Mouse (Mus musculus) forebrain, embryonic 15.5 days (tissue): Measurements from ENCODE around the gene Tstd2. TPM values are rescaled to one million over a fixed set of nuclear protein-coding genes. Genes with fewer than 3 reads are reported as not detected.

Experiments used
- ATAC-seq: fragments of 200-750 bp; cut with Nextera tagmentation; replicated peaks from 2 replicates; pipeline ENCODE4 v1.8.0; 2017; ENCODE audit warnings: mild to moderate bottlenecking, moderate TSS enrichment, moderate library complexity
- H3K27ac ChIP-seq: fragments of 300-500 bp; sonication (generic); replicated peaks from 2 replicates; pipeline ENCODE4 v1.5.1; 2015; ENCODE audit warnings: mild to moderate bottlenecking, inconsistent platforms
- H3K27me3 ChIP-seq: fragments of 300-500 bp; sonication (generic); 2 replicates; pipeline ENCODE4 v1.6.1; 2015; ENCODE audit warnings: inconsistent platforms
- H3K36me3 ChIP-seq: fragments of 300-500 bp; sonication (generic); 2 replicates; pipeline ENCODE4 v1.6.1; 2015; ENCODE audit warnings: mild to moderate bottlenecking, inconsistent platforms
- H3K4me1 ChIP-seq: fragments of 300-500 bp; sonication (generic); 2 replicates; pipeline ENCODE4 v1.6.1; 2015; ENCODE audit warnings: inconsistent platforms
- H3K4me2 ChIP-seq: fragments of 300-500 bp; sonication (generic); replicated peaks from 2 replicates; pipeline ENCODE4 v1.6.1; 2015; ENCODE audit warnings: mild to moderate bottlenecking, inconsistent platforms
- H3K4me3 ChIP-seq: fragments of 300-500 bp; sonication (generic); 2 replicates; pipeline ENCODE4 v1.5.1; 2015; ENCODE audit warnings: mild to moderate bottlenecking, inconsistent platforms
- H3K9ac ChIP-seq: fragments of 300-500 bp; sonication (generic); replicated peaks from 2 replicates; pipeline ENCODE4 v1.6.1; 2015; ENCODE audit warnings: mild to moderate bottlenecking, inconsistent platforms
- H3K9me3 ChIP-seq: fragments of 300-500 bp; sonication (generic); 2 replicates; pipeline ENCODE4 v1.6.1; 2016; ENCODE audit warnings: inconsistent platforms
- WGBS: fragments of 180-500 bp; shearing (Covaris S2); methylation state at CpG from one replicate; pipeline ENCODE4 v1.1.7; 2015; ENCODE audit warnings: mixed read lengths; 5-methylcytosine and 5-hydroxymethylcytosine counted together
- polyA plus RNA-seq: library from polyadenylated mRNA; unstranded; fragments of >200 nt; fragmentation: Nextera tagmentation; extraction: Ambion mirVana; gene quantifications from 2 replicates; pipeline ENCODE4 v1.2.1, GENCODE M21; 2015

Gene Tstd2
- polyA plus RNA-seq, 1 experiment from 2014 or later, result 36.8 TPM

DNA sequence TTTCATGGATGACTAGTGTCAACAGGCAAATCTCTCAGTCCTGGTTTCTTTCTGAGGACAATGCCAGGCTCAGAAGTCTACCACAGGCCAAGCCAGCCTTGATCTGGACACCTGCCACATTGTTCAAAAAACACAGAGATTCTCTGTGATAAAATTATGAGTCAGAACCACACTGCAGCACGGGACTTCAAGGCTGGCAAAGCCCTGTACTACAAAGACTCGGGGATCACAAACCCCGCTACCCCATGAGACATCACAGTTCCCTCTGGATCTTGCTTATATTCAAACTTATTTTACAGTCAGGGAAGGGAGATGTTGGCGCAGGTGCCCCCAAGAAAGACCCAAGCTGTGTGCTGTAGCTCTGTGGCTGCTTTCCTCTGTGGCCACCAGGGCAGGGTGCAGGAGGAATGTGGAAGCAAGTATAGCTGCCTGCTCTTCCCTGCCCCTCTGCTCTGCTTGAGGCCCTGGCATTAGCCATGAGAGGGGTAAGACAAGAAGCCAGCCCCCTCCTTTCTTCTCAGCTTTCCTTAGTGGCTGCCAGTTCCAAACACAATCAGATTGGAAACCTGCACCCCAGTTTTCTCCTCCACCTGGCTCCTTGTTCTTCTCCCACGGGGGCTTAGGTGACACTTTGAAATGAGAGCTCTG, 45.9 kb downstream of the Tstd2 start:
- Histone ChIP-seq H3K27ac (no peak overlapping the region), H3K4me3 (no peak overlapping the region), H3K27me3 (no peaks in the 10 kb centered on the region), H3K9ac (no peak overlapping the region), H3K4me1 (peaks cover 8% of the 10 kb centered on the region), H3K9me3 (no peaks in the 10 kb centered on the region), H3K36me3 (no peaks in the 10 kb centered on the region), H3K4me2 (no peak overlapping the region)
- no peak for ATAC-seq
- WGBS, result 82% methylated on average over 5 of the region's 5 CpGs

DNA sequence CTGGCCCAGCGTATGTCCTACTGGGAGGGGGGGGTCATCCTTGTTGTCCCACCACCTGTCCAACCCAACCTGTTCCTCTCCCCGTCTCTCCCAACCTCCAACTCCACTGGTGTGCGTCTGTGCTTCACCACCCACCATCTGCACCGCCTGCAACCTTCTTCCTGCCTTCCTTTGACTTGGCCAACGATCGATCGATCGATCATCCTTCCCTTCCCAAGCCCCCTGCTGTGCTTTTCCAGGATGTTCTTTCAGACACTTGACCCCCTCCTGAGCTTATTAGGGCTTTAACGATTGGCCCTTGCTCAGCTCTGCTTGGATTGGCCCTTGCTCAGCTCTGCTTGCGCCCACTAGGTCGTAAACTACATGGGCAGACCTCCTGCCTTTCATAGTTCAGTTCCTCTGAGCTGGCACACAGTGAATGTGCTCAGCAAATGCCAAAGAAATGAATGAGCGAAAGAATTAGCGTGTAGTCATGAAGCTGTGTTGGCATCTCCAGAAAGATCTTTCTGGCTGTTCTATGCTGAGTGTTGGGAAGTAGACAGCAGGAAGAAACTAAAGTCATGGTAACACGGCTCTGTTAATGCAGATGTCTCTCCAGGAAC, 48.9 kb downstream of the Tstd2 start:
- Histone ChIP-seq H3K27ac (peak overlapping the region; percentile 48; the same call in 1 of the 2 replicates), H3K4me1 (no peaks in the 10 kb centered on the region)
- 64% methylated on average over 14 of the region's 14 CpGs for WGBS

DNA sequence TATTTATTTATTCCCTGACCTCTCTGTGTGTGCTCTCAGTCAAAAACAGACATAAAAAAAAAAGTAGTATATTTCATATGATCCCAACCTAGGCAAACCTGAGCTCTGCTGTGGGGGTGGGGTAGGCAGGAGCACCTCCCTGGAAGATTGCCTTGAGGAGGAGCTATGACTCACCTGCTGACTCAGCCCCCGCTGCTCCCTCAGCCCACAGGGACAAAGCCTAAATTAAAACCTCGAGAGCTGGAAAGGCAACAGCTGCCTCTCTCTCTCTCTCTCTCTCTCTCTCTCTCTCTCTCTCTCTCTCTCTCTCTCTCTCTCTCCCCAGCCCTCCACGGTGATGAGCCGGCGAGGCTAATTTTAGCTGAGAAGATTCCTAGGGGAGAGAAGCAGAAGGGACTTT, 50.6 kb downstream of the Tstd2 start:
- H3K27ac ChIP-seq, result no peak overlapping the region
- no peaks in the 10 kb centered on the region for H3K27me3 ChIP-seq
- ATAC-seq, result no peak
- no peaks in the 10 kb centered on the region for H3K36me3 ChIP-seq
- H3K4me2 ChIP-seq, result no peak overlapping the region
- no peak overlapping the region for H3K4me3 ChIP-seq
- H3K9me3 ChIP-seq, result no peaks in the 10 kb centered on the region
- no peaks in the 10 kb centered on the region for H3K4me1 ChIP-seq
- WGBS, result 61% methylated on average over 5 of the region's 5 CpGs
- no peak overlapping the region for H3K9ac ChIP-seq

More for the DNA sequence above, 48.9 kb downstream of the Tstd2 start:
- no peak overlapping the region for H3K4me2 ChIP-seq
- no peak for ATAC-seq
- H3K9ac ChIP-seq, result no peak overlapping the region
- no peaks in the 10 kb centered on the region for H3K27me3 ChIP-seq
- H3K4me3 ChIP-seq, result no peak overlapping the region
- H3K9me3 ChIP-seq, result no peaks in the 10 kb centered on the region
- no peaks in the 10 kb centered on the region for H3K36me3 ChIP-seq

DNA sequence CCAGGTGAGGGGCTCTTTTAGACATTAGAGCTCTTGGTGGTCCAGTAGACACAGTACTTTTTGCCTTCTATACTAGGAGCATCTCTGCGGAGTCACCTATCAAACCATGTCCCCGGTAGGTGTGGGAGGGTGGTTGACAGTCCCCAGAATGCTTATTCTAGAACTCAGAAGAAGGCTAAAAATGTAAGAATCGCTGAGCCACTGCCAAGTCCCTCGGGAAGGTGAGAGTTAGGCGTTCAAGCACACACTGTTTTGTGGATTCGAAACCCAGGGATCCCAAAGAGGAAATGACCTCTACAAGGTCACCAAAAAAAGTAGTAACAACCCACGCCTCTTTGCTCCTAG, 51.1 kb downstream of the Tstd2 start:
- WGBS, result 89% methylated on average over 7 of the region's 7 CpGs
- no peak overlapping the region for H3K4me2 ChIP-seq
- H3K4me3 ChIP-seq, result no peak overlapping the region
- no peaks in the 10 kb centered on the region for H3K36me3 ChIP-seq
- no peaks in the 10 kb centered on the region for H3K27me3 ChIP-seq
- no peaks in the 10 kb centered on the region for H3K9me3 ChIP-seq
- no peak overlapping the region for H3K9ac ChIP-seq
- H3K4me1 ChIP-seq, result no peaks in the 10 kb centered on the region
- H3K27ac ChIP-seq, result no peak overlapping the region
- ATAC-seq, result no peak

DNA sequence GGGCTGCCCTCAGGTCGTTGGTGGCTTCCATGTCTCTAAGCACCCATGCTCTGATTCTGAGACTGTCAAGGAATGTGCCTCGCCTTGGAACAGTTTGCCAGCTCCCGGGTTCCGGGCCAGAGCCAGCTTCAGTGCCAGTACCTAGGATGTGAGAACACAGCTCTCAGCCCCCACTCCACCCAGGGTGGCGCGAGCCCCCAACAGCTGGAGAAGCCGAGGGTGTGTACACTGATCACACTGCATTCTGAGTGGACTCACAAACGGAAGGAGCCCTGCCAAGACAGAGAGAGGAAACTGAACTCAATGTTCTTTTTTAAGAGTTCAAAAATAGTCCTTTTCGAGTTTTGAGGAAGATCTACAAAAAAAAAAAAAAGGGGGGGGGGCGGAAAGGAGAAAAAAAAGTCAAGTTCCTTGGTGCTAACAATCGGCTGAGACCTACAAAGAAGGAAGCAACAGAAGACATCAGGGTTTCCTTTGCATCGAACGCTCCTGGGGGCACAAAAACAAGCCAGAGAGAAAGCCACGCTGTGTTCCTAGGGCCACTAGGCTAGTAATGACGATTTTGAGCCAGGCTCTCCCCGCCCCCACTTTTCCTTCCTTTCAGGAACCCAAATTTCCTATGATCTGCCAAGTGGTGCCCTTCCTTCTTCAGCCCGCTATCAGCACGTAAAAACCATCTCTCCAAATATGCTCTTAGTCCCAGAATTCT, 51.6 kb downstream of the Tstd2 start:
- Histone ChIP-seq H3K27me3 (no peaks in the 10 kb centered on the region), H3K9me3 (no peaks in the 10 kb centered on the region), H3K36me3 (no peaks in the 10 kb centered on the region), H3K9ac (no peak overlapping the region), H3K4me3 (no peak overlapping the region), H3K4me2 (no peak overlapping the region), H3K27ac (no peak overlapping the region), H3K4me1 (no peaks in the 10 kb centered on the region)
- no peak for ATAC-seq
- WGBS, result 81% methylated on average over 17 of the region's 18 CpGs

DNA sequence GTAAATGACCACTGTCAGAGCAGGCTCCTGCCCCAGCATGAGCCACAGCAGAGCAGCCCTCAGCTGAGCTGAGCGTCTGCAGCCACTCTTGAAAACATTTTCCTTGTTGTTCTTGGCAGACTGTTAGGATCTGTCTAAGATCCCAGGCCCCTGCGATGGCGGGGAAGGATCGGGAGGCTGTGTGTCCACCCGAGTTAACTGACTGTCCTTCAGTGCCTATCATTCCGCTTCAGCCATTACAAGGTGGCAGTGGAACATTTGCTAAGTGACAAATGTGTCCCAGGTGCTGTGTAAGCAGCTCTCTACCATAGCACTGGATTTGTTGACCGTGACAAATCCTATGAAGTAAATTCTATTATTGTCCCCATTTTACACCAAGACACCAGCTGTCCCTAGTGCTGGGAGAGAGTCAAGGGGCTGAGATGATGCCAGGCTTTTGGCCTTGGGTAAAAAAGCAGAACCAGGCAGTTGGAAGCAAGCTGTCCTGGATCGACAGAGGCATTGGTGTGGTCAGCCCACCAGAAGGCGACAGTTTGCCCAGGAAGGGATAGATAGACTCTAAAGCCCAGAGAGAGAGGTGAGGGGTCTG, 53.2 kb downstream of the Tstd2 start:
- H3K27me3 ChIP-seq, result no peaks in the 10 kb centered on the region
- H3K36me3 ChIP-seq, result no peaks in the 10 kb centered on the region
- no peak overlapping the region for H3K4me3 ChIP-seq
- no peak overlapping the region for H3K9ac ChIP-seq
- no peak overlapping the region for H3K27ac ChIP-seq
- H3K9me3 ChIP-seq, result no peaks in the 10 kb centered on the region
- no peaks in the 10 kb centered on the region for H3K4me1 ChIP-seq
- WGBS, result 66% methylated on average over 9 of the region's 9 CpGs
- no peak overlapping the region for H3K4me2 ChIP-seq
- ATAC-seq, result no peak

DNA sequence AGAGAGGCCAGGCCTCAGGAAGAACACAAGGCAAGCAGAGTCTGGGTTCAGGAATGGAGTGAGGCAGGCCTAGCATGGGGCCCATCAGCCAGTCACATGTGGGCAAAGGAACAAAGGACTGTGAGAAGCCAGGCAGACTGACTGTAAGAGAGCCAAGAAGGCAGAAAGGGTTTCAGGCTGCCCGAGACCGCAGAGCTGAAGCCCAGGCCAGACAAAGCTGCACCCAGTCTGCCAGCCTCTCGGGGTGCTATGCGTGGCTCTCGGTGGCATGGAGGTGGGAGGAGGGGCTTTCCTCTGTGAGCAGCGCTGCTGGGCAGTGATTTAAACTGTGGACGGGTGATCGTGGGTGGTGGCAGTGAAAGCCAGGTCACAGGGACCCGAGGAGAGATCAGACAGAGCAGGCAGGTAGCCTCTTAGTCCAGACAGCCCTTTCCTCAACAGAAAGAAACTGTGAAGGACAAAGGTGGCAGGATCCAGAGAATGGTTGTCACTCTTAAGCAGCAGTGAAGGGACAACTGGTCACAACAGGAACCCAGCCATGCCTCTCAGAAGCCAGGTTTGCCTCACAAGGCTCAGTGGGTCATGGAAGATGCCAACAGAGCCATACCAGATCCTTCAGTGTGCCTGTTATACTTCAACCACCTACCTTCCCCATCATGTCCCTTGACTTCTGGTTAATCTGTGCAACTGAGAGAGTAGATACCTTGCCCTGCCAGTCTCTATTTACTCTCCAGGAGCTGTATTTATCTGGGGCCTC, 53.9 kb downstream of the Tstd2 start:
- Histone ChIP-seq H3K9ac (no peak overlapping the region), H3K4me1 (no peaks in the 10 kb centered on the region), H3K4me2 (no peak overlapping the region), H3K36me3 (no peaks in the 10 kb centered on the region), H3K27me3 (no peaks in the 10 kb centered on the region), H3K27ac (no peak overlapping the region), H3K4me3 (no peak overlapping the region), H3K9me3 (no peaks in the 10 kb centered on the region)
- no peak for ATAC-seq
- 57% methylated on average over 9 of the region's 9 CpGs for WGBS

DNA sequence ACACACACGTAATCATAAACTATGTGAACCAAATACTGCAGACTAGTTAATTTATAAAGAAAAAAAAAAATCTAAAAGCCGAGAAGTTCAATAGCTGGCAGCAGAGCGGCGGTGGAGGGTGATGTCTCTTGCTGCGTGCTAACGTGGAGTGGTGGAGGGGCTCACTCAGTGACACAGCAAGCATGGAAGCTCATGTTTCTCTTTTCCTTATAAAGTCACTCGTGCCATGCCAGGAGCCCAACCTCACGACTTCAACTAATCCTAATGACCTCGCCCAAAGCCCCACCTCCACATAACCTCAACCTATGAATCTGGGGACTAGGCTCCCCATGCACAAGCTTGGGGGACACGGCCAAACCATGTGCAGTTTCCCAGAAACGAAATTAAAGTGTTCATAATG, 55.9 kb downstream of the Tstd2 start:
- 78% methylated on average over 11 of the region's 11 CpGs for WGBS
- no peak for ATAC-seq
- no peaks in the 10 kb centered on the region for H3K4me1 ChIP-seq
- no peak overlapping the region for H3K4me3 ChIP-seq
- H3K36me3 ChIP-seq, result no peaks in the 10 kb centered on the region
- H3K27me3 ChIP-seq, result no peaks in the 10 kb centered on the region
- H3K4me2 ChIP-seq, result no peak overlapping the region
- H3K9me3 ChIP-seq, result no peaks in the 10 kb centered on the region
- H3K27ac ChIP-seq, result no peak overlapping the region
- no peak overlapping the region for H3K9ac ChIP-seq

DNA sequence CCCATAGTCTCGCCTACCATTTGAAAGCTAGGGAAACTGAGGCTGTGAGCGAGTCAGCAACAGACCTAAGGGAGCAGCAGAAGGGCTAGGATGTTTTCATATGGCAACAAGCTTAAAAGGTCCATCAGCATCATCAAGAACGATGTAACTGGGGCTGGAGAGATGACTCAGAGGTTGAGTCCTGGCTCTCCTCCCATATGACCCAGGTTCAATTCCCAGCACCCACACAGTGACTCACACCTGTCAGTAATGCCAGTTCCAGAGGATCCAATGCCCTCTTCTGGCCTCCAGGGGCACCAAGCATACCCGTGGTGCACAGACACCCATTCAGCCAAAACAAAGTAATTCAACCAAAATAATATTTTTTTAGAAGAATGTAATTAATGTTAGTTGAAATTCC, 58.2 kb downstream of the Tstd2 start:
- Histone ChIP-seq H3K27ac (no peak overlapping the region), H3K9me3 (no peaks in the 10 kb centered on the region), H3K4me3 (no peak overlapping the region), H3K4me2 (no peak overlapping the region), H3K27me3 (no peaks in the 10 kb centered on the region), H3K36me3 (no peaks in the 10 kb centered on the region), H3K4me1 (no peaks in the 10 kb centered on the region), H3K9ac (no peak overlapping the region)
- 91% methylated on average over 4 of the region's 4 CpGs for WGBS
- ATAC-seq, result no peak

DNA sequence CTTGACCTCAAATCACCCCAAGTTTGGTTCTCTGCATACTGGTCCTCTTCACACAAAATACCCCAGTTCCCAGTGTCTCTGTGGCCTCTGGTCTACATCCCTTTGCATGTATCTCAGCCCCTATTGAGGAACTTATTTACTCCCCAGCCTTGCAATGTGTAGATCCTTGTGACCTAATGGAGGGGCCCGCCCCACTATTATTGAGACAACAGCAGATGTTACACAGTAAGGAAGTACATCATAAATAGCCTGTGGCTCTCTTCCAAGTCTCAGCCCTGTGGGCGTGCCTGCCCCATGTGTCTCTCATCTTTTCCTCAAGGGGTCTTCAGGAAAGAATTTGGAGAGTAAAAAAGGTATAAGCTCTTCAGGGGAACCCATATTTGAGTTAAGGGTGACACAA, 61.6 kb downstream of the Tstd2 start:
- WGBS, result 76% methylated on average over 2 of the region's 2 CpGs

DNA sequence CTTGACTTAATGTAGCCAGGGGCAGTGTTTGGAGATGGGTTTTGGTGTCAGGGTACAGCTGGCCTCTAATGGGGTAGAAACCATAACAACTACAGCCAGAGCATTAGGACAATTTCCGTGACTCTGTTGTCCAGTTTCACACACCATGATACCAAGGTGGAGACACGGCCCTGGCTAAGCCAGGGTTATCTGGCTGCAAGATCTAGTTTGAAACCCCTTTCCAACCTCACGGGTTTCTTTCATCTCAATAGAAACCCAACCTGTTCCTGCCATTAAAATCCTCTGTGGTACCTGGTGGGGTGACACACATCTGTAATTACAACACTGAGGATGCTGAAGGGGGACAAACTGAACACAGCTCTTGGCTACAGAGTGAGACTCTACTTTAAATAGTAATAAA, 62.8 kb downstream of the Tstd2 start:
- 86% methylated on average over 3 of the region's 3 CpGs for WGBS
- no peaks in the 10 kb centered on the region for H3K27me3 ChIP-seq
- no peak overlapping the region for H3K4me2 ChIP-seq
- H3K9me3 ChIP-seq, result no peaks in the 10 kb centered on the region
- ATAC-seq, result no peak
- H3K4me1 ChIP-seq, result no peaks in the 10 kb centered on the region
- no peak overlapping the region for H3K27ac ChIP-seq
- H3K4me3 ChIP-seq, result no peak overlapping the region
- no peak overlapping the region for H3K9ac ChIP-seq
- H3K36me3 ChIP-seq, result no peaks in the 10 kb centered on the region

More for the DNA sequence above, 61.6 kb downstream of the Tstd2 start:
- H3K4me2 ChIP-seq, result no peak overlapping the region
- no peaks in the 10 kb centered on the region for H3K4me1 ChIP-seq
- ATAC-seq, result no peak
- H3K9ac ChIP-seq, result no peak overlapping the region
- H3K4me3 ChIP-seq, result no peak overlapping the region
- H3K36me3 ChIP-seq, result no peaks in the 10 kb centered on the region
- no peaks in the 10 kb centered on the region for H3K27me3 ChIP-seq
- H3K27ac ChIP-seq, result no peak overlapping the region
- no peaks in the 10 kb centered on the region for H3K9me3 ChIP-seq

DNA sequence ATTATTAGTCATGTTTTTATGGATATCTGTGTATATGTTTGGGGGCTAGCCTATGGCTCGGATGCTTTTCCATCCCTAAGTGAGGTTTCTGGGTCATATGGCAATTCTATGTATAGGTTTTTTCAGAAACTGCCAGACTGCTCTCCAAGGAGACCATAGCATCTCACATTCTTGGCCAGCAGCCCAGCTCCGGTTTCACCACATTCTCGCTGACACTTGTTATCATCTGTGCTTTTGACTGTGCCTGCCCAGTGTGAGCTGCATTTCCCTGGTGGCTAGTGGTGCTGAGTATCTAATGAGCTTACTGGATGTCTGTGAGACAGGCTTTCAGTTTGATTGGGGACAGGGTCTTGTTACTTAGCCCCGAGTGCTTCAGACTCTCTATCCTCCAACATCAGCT, 64.8 kb downstream of the Tstd2 start:
- no peak for ATAC-seq
- H3K27ac ChIP-seq, result no peak overlapping the region
- whole genome bisulfite sequencing, result 36% methylated on average over 4 of the region's 4 CpGs

More for the DNA sequence above, 64.8 kb downstream of the Tstd2 start:
- Histone ChIP-seq H3K36me3 (no peaks in the 10 kb centered on the region), H3K9ac (no peak overlapping the region), H3K4me1 (no peaks in the 10 kb centered on the region), H3K27me3 (no peaks in the 10 kb centered on the region), H3K4me3 (no peak overlapping the region), H3K4me2 (no peak overlapping the region), H3K9me3 (no peaks in the 10 kb centered on the region)
